Mouse (Mus musculus) stomach, embryonic 16.5 days (tissue): ENCODE results near the gene Plpp4. TPM values are rescaled to one million over a fixed set of nuclear protein-coding genes. Genes with fewer than 3 reads are reported as not detected.
A peak's percentile ranks its signal among the peaks of the same experiment; 100 is the strongest.

Experiments used
- ATAC-seq: fragments of 200-750 bp; cut with Nextera tagmentation; 2 replicates; pipeline ENCODE4 v1.8.0; 2017; ENCODE audit warnings: moderate number of reproducible peaks, moderate TSS enrichment; ENCODE audit not compliant: insufficient read depth, low FRiP score
- H3K27ac ChIP-seq: fragments of 300-500 bp; sonication (generic); 2 replicates; pipeline ENCODE4 v1.5.1; 2014; ENCODE audit warnings: low read length
- H3K27me3 ChIP-seq: fragments of 300-500 bp; sonication (generic); 2 replicates; pipeline ENCODE4 v1.6.1; 2014; ENCODE audit warnings: low read length, control low read depth, mixed read lengths; ENCODE audit not compliant: control insufficient read depth, insufficient read depth
- H3K36me3 ChIP-seq: fragments of 300-500 bp; sonication (generic); 2 replicates; pipeline ENCODE4 v1.6.1; 2014; ENCODE audit warnings: low read length; ENCODE audit not compliant: control insufficient read depth, insufficient read depth
- H3K4me1 ChIP-seq: fragments of 300-500 bp; sonication (generic); 2 replicates; pipeline ENCODE4 v1.6.1; 2014; ENCODE audit warnings: low read length, control low read depth, mixed read lengths; ENCODE audit not compliant: control insufficient read depth, insufficient read depth
- H3K4me2 ChIP-seq: fragments of 300-500 bp; sonication (generic); 2 replicates; pipeline ENCODE4 v1.6.1; 2014; ENCODE audit warnings: low read depth, low read length, mixed read lengths
- H3K4me3 ChIP-seq: fragments of 300-500 bp; sonication (generic); replicated peaks from 2 replicates; pipeline ENCODE4 v1.5.1; 2014; ENCODE audit warnings: mild to moderate bottlenecking, low read length
- H3K9ac ChIP-seq: fragments of 300-500 bp; sonication (generic); 2 replicates; pipeline ENCODE4 v1.6.1; 2014; ENCODE audit warnings: low read length
- H3K9me3 ChIP-seq: fragments of 300-500 bp; sonication (generic); replicated peaks from 2 replicates; pipeline ENCODE4 v1.6.1; 2016; ENCODE audit warnings: low read length, control low read depth; ENCODE audit not compliant: control insufficient read depth
- WGBS: fragments of 180-500 bp; shearing (Covaris S2); extraction: QIAGEN DNeasy Blood & Tissue Kit; methylation state at CpG from one replicate; pipeline ENCODE4 v1.1.7; 2014; 5-methylcytosine and 5-hydroxymethylcytosine counted together
- polyA plus RNA-seq: library from polyadenylated mRNA; unstranded; fragments of >200 nt; fragmentation: Nextera tagmentation; extraction: Ambion mirVana; gene quantifications from 2 replicates; pipeline ENCODE4 v1.2.1, GENCODE M21; 2015

The Plpp4 gene
- polyA plus RNA-seq, 1 experiment from 2014 or later, result 0.50 TPM

DNA sequence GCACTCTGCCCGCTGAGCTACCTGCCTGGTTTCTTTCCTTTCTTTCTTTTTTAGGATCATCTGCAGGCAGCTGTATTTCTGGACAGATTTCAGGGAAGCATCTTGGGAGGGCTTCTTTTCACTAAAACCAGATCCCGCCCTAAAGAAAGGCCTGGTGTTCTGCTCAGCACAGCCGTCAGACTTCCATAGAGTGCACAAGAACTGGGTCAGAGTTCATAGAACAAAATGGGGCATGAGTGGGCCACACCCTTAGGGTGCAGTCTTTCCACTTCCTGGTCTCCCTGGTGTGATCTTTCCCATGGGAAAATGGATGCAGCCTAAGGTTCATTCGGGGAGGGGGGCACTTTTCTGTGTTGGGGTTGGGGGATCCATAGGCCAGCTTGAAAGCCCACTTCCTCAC, 22.4 kb downstream of the Plpp4 start:
- ATAC-seq, result 0 out of 2 replicates have a peak, but pooled peaks have one; percentile 50
- no peak overlapping the region for H3K4me3 ChIP-seq
- no peaks in the 10 kb centered on the region for H3K36me3 ChIP-seq
- H3K4me2 ChIP-seq, result no peak overlapping the region
- 64% methylated on average over 4 of the region's 4 CpGs for WGBS
- no peaks in the 10 kb centered on the region for H3K4me1 ChIP-seq
- no peaks in the 10 kb centered on the region for H3K27me3 ChIP-seq
- H3K9ac ChIP-seq, result no peak overlapping the region
- no peaks in the 10 kb centered on the region for H3K9me3 ChIP-seq
- H3K27ac ChIP-seq, result no peak overlapping the region

DNA sequence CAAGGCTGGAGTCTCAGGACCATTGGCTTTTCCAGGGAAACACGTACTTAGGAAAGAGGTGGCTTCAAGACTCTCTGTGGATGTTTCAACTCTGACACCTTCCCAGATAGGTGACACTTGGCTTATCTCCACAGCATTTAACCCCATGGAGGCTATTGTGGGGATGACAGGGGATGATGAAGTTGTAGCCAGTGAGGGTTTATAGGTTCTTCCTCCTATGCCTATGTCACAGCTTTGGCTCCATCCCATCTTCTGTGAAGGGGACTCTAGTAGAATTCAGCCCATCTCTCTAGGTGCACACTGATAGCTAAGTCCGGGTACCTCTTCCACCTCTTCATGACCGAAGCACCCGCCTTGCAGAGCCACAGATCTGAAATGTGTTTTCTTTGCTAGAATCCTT, 25.1 kb downstream of the Plpp4 start:
- no peak overlapping the region for H3K4me3 ChIP-seq
- WGBS, result 85% methylated on average over 4 of the region's 4 CpGs
- no peak overlapping the region for H3K27ac ChIP-seq
- H3K9me3 ChIP-seq, result no peaks in the 10 kb centered on the region
- ATAC-seq, result no peak
- H3K27me3 ChIP-seq, result no peaks in the 10 kb centered on the region
- no peak overlapping the region for H3K9ac ChIP-seq
- H3K4me1 ChIP-seq, result no peaks in the 10 kb centered on the region
- no peaks in the 10 kb centered on the region for H3K36me3 ChIP-seq
- no peak overlapping the region for H3K4me2 ChIP-seq

DNA sequence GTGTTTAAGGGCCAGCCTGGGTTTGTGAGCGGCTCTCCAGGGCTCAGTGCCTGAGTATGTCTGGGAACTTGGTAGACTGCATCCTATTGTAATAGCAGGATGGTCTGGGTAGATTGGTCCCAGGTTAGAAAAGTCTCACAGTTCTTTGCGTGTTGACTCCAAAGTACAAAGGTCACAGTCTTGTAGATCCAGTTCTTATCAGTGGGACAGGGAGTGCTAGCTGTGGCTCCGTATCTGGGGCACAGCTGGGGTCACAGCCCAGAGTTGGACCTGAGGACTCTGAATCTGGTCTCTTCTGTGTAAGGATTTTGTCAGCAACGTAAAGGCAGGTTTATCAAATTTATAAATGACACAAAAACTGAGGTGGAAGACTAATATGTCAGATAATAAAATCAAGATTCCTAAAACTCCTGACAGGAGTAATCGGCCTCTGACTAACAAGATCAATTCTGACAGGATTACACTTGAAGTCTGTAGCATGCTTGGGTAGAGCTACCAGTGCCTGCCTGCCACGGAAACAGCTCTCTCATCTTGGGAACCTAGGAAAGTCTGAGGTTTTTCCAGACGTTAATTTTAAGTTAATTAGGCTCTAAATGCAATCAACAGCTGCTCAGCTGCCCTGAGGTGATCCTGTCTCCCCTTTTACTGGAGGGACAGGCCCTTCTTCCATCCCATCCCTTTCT, 28.5 kb downstream of the Plpp4 start:
- no peak overlapping the region for H3K4me2 ChIP-seq
- no peaks in the 10 kb centered on the region for H3K9me3 ChIP-seq
- H3K36me3 ChIP-seq, result no peaks in the 10 kb centered on the region
- no peak overlapping the region for H3K4me3 ChIP-seq
- ATAC-seq, result peak; percentile 70; the same call in 1 of the 2 replicates
- H3K9ac ChIP-seq, result no peak overlapping the region
- 46% methylated on average over 7 of the region's 7 CpGs for WGBS
- no peaks in the 10 kb centered on the region for H3K27me3 ChIP-seq
- no peaks in the 10 kb centered on the region for H3K4me1 ChIP-seq
- H3K27ac ChIP-seq, result 0 out of 2 replicates have a peak overlapping the region, but pooled peaks have one; percentile 22

DNA sequence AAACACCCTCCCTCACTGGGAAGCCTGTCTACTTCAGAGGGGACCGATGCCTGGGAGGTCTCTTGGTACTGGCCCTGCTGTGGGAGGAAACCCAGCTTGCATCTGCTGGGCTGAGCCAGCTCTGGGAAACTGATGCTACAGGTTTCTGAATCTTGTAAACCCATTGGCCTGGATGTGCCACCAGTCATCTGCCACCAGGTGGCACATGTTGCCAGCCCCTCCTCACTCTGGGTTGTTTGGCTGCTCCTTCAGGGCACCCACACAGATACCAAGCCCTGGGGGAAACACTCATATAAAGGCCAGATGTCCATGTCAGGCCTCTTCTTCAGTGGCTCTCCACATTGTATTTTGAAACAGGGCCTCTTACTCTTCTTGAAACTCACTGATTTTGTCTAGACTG, 36.4 kb downstream of the Plpp4 start:
- Histone ChIP-seq H3K27ac (no peak overlapping the region), H3K4me1 (no peaks in the 10 kb centered on the region), H3K4me2 (no peak overlapping the region), H3K9ac (no peak overlapping the region), H3K27me3 (no peaks in the 10 kb centered on the region), H3K4me3 (no peak overlapping the region), H3K36me3 (no peaks in the 10 kb centered on the region), H3K9me3 (no peaks in the 10 kb centered on the region)
- WGBS, result 88% methylated on average over 1 of the region's 1 CpGs
- no peak for ATAC-seq

DNA sequence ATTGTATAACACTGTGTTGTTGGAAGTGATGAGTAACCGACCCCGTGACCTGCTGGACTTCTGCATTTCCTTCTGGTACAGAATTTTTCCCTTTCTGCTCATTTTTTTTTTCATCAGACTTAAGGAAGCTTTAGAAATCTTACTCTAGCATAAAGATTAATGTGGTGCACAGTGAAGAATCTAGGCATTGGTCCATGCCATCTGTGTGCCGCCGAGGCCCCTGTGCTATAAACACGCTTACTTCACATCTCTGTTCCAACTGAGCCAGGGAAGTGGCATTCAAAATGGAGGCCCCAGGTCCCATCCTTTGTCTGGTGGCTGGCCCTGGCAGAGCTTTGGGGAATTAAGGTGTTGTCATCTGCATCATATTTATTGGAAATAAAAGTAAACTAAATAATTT, 44.8 kb downstream of the Plpp4 start:
- Histone ChIP-seq H3K36me3 (no peaks in the 10 kb centered on the region), H3K4me1 (no peaks in the 10 kb centered on the region), H3K27me3 (no peaks in the 10 kb centered on the region), H3K9ac (no peak overlapping the region), H3K27ac (no peak overlapping the region), H3K9me3 (no peaks in the 10 kb centered on the region), H3K4me2 (no peak overlapping the region), H3K4me3 (no peak overlapping the region)
- ATAC-seq, result no peak
- 92% methylated on average over 5 of the region's 5 CpGs for WGBS

DNA sequence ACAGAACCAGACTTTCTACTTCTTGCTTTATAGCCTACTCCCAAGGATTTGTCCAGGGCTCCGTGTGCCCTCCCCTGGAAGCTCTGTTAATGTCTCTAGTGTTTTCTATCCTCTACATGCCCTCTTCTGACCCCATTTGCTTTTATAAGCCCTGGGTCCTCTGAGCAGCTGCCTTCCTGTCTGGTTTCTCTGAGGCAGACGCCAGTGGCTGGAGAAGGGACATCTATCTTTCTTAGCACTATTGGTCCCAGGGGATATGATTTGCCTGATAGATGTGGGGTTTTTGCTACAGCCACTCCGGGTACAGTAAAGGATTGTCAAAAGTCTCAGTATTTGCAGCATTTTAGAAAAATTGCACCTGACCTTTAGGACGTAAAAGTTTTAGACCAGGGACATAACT, 46.5 kb downstream of the Plpp4 start:
- no peaks in the 10 kb centered on the region for H3K27me3 ChIP-seq
- H3K9me3 ChIP-seq, result no peaks in the 10 kb centered on the region
- no peak for ATAC-seq
- H3K4me1 ChIP-seq, result no peaks in the 10 kb centered on the region
- H3K4me3 ChIP-seq, result no peak overlapping the region
- H3K27ac ChIP-seq, result no peak overlapping the region
- no peak overlapping the region for H3K9ac ChIP-seq
- H3K4me2 ChIP-seq, result no peak overlapping the region
- WGBS, result 47% methylated on average over 4 of the region's 4 CpGs
- no peaks in the 10 kb centered on the region for H3K36me3 ChIP-seq

DNA sequence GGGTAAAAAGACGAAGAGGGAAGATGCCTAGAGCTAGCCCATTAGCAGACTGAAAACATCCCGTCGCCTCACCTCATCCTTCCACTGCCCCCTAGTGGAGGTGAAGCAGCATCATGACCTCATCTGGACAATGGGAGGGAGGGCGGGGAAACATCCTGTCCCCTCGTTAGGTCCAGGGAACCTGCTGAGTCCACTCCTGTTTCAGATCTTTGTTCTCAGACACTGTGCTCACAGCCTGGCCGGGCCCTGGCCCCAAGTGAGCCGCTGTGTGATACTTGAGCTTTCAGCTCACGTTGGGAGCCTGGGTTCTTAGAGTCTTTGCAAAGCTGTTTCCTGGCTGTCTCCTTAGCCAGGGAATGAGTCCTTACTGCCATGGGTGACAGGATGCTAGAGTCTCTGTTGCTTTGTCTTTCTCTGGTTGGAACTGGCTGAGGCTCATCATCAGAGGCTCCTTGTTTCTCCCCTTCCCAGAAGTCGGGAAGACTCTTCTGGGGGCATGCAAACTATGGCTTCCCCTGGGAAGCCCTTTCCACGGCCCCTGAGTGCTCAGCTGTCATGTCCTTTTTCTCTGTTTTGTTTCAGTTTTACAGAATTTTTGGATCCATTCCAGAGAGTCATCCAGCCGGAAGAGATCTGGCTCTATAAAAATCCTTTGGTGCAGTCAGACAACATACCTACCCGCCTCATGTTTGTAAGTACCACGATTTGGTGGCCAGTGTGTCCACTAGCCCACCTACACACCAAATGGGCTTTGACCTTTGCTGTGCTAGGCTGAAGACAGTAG, 50.4 kb downstream of the Plpp4 start:
- no peak for ATAC-seq
- Histone ChIP-seq H3K4me1 (no peaks in the 10 kb centered on the region), H3K9me3 (no peaks in the 10 kb centered on the region), H3K4me3 (no peak overlapping the region), H3K4me2 (peak overlapping the region; percentile 21; the same call in 1 of the 2 replicates), H3K27ac (no peak overlapping the region), H3K9ac (no peak overlapping the region), H3K27me3 (no peaks in the 10 kb centered on the region), H3K36me3 (no peaks in the 10 kb centered on the region)
- WGBS, result 25% methylated on average over 13 of the region's 13 CpGs

DNA sequence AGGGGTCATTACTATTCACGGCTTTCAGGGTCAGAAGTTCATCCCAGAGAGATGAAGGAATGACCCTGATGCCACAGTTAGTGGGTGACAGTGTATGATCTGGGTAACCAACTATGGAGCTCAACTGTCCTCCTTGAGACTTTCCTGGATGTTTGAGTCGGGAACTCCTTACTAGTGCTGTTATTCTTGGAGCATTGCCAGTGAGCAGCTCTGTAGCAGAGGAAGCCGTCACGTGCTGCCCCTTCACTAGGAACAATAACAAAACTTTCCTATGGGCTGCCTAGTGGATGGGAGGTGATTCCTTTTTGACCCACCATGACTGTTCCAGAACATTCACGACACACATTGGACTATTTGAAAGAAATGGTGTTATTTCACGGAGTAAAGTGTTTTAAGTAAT, 51.8 kb downstream of the Plpp4 start:
- no peak for ATAC-seq
- H3K4me1 ChIP-seq, result no peaks in the 10 kb centered on the region
- no peaks in the 10 kb centered on the region for H3K27me3 ChIP-seq
- H3K9ac ChIP-seq, result no peak overlapping the region
- H3K4me3 ChIP-seq, result no peak overlapping the region
- 42% methylated on average over 6 of the region's 6 CpGs for WGBS
- H3K27ac ChIP-seq, result no peak overlapping the region
- H3K36me3 ChIP-seq, result no peaks in the 10 kb centered on the region
- H3K9me3 ChIP-seq, result no peaks in the 10 kb centered on the region
- H3K4me2 ChIP-seq, result no peak overlapping the region

DNA sequence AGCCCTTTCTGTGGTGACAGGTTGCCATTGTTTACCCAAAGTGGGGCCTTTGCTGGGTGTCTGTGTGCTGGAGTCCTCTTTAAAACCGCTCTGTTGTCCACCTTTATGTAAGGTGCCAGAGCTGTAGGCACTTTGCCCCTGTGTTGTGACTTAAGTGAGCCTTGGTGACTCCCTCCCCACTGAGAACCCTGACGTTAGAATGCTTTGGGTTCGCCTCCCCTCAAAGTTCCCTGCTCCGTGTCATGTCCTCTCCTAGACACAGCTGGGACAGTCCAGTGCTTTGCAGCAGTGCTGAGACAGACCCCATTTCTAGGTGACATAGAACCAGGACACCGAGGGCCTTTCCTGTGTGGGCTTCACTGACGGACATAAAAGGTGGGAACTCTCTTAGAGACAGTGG, 55.7 kb downstream of the Plpp4 start:
- no peak for ATAC-seq
- WGBS, result 63% methylated on average over 6 of the region's 6 CpGs
- no peaks in the 10 kb centered on the region for H3K27me3 ChIP-seq
- H3K9ac ChIP-seq, result no peak overlapping the region
- H3K36me3 ChIP-seq, result no peaks in the 10 kb centered on the region
- H3K4me3 ChIP-seq, result no peak overlapping the region
- H3K27ac ChIP-seq, result no peak overlapping the region
- no peaks in the 10 kb centered on the region for H3K9me3 ChIP-seq
- no peak overlapping the region for H3K4me2 ChIP-seq
- no peaks in the 10 kb centered on the region for H3K4me1 ChIP-seq
